15 mouse cellular contexts compared by ENCODE assay signal in the genomic region with DNA sequence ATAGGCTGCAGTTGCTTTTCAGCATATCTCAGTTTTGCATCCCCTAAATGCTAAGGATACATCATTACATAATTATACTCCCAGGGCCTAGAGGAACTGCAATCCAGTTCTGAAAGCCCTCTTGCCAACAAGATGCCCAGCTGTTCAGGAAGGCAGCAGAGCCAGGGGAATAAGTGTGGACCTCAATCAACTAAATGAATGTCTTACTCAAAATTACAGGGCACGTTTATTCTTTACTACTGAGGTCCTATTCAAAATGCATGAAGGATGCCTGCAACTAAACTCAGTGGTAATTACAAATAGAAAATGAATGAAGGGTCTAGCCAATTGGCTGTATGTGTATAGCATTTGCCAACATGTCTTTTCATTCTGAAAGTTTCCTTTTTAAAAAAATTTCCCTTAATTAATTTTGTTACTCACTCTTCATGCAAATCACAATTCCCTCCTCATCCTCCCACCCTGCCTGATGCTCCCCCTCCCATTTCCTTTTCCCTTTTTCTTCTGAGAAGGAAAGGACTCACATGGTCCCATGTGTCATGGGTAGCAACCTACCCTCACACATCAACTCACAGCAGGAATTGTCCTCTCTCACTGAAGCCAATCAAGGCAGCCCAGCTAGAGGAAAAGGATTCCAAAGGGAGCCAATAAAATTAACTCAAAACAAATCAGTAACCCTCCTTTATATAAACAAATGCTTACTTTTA.
"Had no signal": no experiment of that assay in that cellular context is flagged by ENCODE, and none has a peak within 500 bp of the region (broad histone marks: within the 10 kb centered on the region; RNA-seq: fewer than 3 reads in every experiment).

No protein-coding gene starts in this region.

- H3K36me3 ChIP-seq: limb, embryonic 13.5 days; midbrain, embryonic 12.5 days; neural tube, embryonic 13.5 days had no signal

- H3K4me1 ChIP-seq: limb, embryonic 13.5 days; midbrain, embryonic 12.5 days; neural tube, embryonic 13.5 days had no signal

- H3K27ac ChIP-seq: kidney, postnatal 0 days; limb, embryonic 13.5 days; liver, embryonic 14.5 days; midbrain, embryonic 12.5 days; neural tube, embryonic 13.5 days had no signal

- H3K9ac ChIP-seq: limb, embryonic 13.5 days; liver, embryonic 14.5 days; midbrain, embryonic 12.5 days; neural tube, embryonic 13.5 days had no signal

- ATAC-seq: midbrain, embryonic 16.5 days had no signal

- H3K4me3 ChIP-seq: limb, embryonic 13.5 days; midbrain, embryonic 12.5 days; neural tube, embryonic 13.5 days had no signal

- H3K4me2 ChIP-seq: limb, embryonic 13.5 days; midbrain, embryonic 12.5 days; neural tube, embryonic 13.5 days had no signal

- H3K27me3 ChIP-seq: limb, embryonic 13.5 days; midbrain, embryonic 12.5 days; neural tube, embryonic 13.5 days had no signal

- H3K9me3 ChIP-seq: limb, embryonic 13.5 days; midbrain, embryonic 12.5 days; neural tube, embryonic 13.5 days had no signal

- DNase-seq: kidney, adult 9 months; kidney, postnatal 36 days; left cerebral cortex, postnatal 4 days; lung, adult 18-20 months; right cerebral cortex, adult 18-20 months; right cerebral cortex, postnatal 4 days; spleen, adult 18-20 months; thymus, adult 2 months; thymus, postnatal 36 days had no signal
